Mouse (Mus musculus) lung, adult 2 months (tissue): ENCODE data around the gene Chd6.

Experiments
- CTCF ChIP-seq: fragments of 200-500 bp; IDR thresholded peaks from 2 replicates; pipeline ENCODE4 v1.5.1; 2011; ENCODE audit warnings: mild to moderate bottlenecking, low read length, control low read depth; ENCODE audit not compliant: insufficient read depth
- POLR2A ChIP-seq: fragments of 200-500 bp; IDR thresholded peaks from 2 replicates; pipeline ENCODE4 v1.6.1; 2011; ENCODE audit warnings: low read depth, mild to moderate bottlenecking, control low read depth, low read length, borderline replicate concordance; ENCODE audit errors: extremely low read depth

DNA sequence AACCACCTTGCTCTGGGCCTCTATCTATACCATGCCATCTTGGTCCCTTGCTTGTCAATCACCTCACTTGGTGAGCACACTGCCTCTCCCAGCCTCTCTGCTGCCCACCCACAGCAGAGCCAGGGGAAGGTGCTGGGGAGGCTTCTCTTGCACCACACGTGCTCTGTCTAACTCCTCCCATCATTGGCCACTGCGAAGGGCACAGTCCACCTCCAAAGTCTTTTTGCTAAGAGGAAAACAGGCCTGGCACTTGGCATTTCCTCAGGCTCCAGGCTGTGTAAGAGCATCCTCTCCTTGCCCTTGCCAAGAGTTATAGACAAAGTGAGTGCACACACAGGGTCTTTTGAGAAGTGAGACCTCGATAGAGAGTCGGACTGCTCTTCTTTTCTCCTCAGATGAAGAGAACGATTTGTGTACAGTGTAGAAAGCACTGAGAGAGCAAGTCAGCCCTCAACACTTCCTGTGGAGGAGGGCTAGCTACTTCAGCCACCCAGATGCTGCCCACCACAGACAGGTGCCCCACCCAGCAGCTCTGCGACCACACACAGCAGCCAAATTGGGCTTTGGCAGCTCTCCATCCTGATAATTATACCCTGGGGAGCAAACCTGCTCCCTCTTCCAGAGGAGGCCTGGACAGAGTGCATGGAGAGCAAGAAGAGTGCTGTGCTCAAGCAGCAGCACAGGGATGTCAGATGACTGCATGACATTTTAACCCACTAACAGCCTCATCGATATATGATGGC is 155.6 kb downstream of the Chd6 start:
- TF ChIP-seq CTCF: no peak
- TF ChIP-seq POLR2A: no peak
